Mouse (Mus musculus) megakaryocyte, embryonic 14.5 days (primary cell): ENCODE results near the gene Tas1r1.

Source experiments
- FLI1 ChIP-seq: IDR thresholded peaks from 2 replicates; pipeline ENCODE4 v1.6.1; 2012; ENCODE audit warnings: low read length, inconsistent platforms, mixed read lengths
- GATA1 ChIP-seq: IDR thresholded peaks from 3 replicates; pipeline ENCODE4 v1.6.1; 2012; ENCODE audit warnings: mixed read lengths, low read length, inconsistent platforms, borderline replicate concordance

DNA sequence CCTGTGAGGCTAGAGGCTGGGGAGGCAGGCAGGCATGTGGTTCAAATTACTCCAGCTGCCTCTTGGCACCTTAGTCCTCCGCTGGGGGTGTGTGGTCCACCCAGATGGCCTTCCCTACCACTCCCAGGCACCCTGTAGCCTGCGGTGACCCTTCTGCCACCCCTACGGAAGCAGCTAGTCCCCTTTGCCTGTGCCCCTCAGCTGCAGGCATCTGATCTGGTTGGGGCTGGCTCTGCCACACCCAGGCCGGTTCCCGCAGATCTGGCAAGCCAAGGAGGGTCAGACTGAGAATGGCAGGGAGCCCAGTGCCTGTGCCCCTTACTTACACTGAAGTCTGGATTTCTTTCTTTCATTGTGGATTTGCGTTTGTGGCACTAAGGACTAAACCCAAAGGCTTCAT, 35.3 kb upstream of the Tas1r1 start:
- no peak for TF ChIP-seq GATA1
- no peak for TF ChIP-seq FLI1
